Mouse (Mus musculus) testis, postnatal 10 days (tissue): ENCODE measurements at regions not wholly inside any gene's neighbourhood (a gene's known extent, or its start where the extent isn't known, plus 50 kb on each side); places are given as distances from the start of the nearest gene placed in this dataset.

Source experiments
- DNase-seq: peaks from one replicate; pipeline ENCODE4 v3.0.0; 2021; ENCODE audit warnings: low spot score

DNA sequence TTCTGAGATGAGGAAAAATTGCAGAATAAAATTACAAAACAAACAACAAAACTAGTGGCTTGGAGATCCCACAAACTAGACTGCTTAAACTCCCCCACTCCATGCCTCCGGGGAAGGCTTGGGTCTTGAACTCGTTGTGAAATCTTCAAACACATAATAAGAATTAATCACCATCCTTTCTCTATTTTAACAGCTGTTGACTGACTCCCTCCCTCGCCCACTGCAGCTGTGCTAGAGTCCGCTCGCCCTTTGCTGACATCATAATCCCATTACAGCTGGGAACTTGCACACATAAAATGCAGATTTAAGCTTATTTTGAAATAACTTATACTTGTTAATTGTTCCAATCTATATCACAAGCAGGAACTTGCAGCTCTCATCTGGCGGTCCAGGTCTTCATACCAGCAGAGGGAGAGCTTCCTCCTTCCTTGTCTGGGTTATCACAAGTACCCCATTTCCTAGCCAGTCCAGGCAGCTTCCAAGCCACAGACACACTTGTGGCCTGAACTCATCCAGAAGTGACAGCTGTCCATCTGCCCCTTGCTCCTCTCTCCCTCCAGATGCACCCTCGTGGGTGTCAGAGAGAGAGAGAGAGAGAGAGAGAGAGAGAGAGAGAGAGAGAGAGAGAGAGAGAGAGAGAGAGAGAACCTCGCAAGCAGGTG, 332.9 kb upstream of the Mki67 start:
- DNase-seq = no peak

DNA sequence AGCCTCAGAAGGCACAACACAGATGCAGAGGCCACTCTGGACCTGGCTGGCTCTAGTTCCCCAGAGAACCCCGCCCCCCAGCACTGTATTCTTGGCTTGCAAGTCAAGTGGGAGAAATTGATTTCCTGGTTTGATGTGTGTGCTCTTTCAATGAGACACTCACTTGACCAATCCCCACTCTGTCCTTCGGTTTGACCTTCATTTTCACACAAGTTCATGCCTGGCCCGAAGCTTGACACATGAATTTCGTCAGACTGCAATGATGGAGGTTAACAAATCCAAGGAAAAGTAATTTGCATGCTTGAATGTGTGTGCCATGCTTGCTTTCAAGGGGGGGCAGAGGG, 333.4 kb upstream of the Mki67 start:
- no peak for DNase-seq

DNA sequence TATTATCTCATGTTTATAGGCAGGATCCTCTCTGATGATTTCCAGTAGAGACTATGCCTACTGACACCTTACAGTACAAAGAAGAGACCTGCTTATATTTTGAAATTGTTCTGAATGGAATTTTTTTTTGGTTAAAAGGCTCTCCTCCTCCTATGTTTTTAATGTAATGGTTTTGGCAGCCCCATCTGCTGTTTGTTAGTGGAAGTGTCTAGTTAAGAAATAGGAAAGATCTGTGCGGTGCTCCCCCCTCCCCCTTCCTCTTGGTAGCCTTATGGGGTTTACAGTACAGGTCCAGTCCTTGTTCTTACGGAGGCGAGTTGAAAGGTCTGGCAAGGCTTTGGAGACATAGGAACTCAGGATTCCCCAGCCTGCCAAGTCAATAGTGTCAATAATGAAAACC, 334.0 kb upstream of the Mki67 start:
- no peak for DNase-seq

DNA sequence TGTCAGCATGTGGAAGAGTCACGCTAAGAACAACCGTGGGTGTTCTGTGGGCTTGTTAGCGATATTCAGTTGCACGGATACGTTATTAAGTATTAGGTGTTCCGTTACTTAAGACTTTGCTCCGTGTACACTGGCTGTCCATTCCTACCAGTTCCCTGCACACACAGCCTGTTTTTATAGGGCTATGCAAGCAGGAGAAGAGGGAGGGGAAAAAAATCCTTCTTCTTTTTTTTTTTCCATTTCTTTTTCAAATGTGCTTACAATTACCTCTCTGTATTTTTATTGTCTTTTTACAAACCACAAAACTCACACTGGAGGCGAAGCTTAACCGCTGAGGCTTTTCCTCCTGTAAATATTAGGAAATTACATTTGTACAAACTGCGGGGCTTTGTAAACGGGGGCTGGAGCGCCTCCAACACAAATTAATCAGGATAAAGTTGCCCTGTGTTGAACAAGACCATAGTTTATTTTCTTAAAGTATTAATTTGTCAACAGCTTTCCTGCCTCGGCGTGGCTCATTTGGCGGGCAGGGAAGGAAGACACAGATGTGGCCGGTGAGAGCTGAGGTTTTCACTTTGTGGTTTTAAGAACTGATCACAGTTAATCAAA, 340.8 kb upstream of the Mki67 start:
- DNase-seq = no peak

DNA sequence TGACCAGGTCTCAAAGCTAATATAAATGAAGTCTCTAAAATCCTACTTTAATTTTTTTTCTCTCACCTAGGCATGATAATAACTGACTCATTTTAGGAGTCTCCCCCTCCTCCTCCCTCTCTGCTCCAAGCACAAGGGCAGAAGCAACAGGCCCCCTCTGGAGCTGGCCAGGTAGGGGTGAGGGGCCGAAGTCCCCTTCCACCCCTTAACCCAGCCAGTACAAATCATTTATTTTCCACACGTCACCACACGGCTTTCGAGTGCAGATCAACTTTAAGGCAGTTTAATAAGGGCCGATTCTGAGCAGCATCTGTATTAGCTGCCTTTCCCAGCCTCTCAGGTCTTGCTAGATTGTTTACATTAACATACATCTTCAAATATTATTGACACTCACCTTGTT, 342.2 kb upstream of the Mki67 start:
- no peak for DNase-seq

DNA sequence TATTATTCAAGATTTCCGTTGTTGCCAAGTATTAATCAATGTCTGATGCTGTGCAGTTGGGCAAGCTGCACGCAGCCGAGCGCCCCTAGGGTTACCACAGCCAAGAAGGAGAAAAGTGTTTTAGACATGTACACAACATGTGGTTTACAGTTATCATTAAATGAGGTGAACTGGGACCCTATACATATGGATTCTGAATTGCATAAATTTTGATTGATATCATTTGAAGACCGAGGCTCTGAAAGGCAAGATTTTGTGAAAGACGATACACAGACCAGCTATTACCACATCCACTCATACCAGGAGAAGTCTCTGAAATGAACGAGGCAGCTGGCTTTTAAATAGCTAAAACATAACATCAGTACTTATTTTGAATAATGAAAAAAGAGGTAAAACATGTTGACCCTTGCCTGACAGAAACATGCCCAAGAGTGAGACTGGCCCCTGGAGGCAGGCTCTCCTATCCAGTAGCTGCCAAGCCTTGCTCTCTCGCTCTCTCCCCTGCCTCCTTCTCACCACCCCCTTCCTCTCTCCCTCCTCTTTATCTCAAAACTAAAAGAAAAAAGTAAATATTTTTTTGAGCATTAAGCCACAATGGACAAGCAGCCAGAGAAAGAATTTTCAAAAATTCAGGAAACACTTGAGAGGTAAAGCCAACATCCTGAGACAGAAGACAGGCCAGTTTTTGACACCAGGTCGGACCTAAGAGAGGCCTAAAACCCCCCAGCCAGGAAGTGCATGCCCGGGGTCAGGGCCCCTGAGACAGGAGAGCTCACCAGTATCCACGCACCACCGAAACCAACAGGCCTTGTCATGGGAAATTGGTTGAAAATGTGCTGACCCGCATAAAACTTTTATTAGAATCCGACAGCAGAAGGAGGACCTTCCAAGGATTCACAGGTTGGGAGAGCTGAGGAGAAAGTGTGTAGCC, 342.9 kb upstream of the Mki67 start:
- DNase-seq = no peak

DNA sequence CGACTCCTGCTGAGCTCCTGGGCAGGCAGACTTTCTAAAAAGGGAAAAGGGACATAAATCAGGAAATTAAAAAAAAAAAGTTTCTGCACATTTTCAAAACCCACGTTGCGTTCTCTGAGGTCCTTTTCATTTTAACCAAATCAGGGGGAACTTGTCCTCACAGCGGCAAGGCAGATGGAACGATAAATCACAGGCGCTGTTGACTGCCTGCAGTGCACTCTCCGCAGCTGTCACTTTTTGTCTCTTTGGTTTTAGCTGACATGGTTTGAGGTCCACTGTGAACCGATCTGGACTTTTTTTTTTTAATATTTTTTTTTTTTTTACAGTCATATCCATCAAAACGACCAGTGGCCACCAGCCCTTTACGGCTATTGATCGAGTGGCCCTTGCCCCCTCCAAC, 343.7 kb upstream of the Mki67 start:
- DNase-seq = no peak

DNA sequence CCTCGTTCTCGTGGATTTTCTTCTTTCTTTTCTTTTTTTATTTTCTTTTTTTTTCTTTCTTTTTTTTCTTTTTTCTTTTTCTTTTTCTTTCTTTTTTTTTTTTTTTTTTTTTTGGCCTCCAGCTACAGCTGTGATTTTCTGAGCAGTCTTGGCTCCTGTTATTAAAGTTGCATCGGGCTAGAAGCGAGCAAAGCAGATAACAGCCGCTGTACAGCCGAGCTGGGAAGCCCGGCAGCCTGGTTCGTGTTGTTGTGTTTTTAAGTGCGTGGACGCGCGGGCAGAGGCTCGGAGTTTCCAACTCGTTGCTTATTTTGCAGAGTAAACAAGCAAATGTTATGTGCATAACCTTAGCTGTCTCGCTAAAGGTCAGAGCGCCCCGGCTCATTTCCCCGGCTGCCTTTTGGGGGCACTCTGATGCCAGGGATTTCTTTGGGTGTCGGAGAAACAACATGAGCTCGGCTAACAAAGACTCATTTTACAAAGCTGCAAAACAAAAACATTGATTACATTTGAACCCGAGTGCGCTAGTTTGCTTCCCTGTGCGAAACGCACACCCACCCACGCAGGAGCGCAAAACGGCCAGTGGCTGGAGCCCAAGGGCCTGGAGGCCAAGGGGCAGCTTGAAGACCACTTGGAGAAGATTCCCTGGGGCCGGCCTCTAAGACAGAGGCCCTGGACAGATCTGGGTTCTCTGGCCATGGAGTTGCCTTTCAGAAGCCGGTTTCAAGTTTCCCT, 344.3 kb upstream of the Mki67 start:
- DNase-seq = peak; percentile 61

DNA sequence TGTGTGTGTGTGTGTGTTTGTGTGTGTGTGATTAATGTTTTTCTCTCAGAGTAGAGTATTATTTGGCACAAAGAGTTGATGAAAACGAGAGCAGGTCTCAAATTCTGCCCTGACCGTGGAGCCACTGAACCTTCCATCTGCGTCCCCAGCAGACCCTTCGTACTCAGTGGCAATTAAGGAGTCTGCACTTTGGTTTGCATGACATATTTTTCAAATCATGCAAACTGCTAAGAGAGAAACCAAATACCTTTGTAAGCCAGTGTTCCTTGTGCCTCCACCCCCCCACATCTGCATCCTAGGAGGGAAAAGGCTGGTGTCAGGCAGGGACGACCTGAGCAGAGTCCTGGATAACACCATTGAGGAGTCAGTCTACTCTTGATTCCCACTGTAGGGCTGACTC, 346.5 kb upstream of the Mki67 start:
- DNase-seq = no peak

DNA sequence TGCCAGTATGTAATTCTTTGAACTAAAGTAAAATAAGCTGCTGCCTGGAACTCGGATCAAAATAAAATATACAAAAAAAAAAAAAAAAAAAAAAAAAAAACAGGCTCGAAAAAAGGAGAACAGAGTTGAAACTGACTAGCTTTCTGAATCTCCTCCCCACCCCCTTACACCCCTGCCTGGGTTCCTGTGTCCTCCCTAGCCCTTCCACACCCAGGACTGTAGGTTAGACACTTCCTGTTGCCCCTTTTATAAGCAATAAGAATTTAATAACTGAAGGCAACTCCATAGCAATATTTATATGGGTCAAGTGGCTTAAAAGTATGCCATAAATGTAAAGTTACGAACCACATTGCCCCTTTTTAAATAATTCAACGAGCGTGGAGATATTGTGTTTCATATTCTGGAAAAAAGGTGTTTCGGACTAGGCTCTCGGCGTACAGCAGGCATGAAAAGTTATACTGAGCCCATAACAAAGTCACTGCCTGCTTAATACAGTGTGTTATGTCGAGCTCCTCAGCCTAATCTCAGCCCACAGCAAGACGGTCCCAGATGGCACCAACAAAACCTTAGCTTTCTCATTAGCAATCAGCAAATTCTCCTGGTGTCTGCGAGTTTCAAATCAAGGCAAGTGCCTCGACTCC, 349.0 kb upstream of the Mki67 start:
- no peak for DNase-seq

DNA sequence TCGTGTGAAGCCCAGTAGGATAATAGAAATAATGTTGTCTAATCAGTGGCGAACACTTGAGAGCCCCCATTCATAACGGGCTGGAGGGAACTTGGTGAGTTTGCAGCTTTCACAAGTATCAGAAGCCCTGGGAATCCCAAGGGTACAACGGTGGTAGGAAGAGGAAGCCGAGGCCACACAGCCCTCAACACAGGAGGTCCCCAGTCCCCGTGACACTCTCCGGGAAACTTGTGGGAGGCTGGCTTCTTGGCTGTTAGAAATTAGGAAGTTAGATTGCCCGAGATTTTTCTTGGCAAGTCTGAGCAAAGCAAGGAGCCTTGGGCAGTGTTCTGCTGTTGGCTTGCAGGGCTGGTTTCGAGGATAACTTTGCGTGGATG, 349.5 kb upstream of the Mki67 start:
- no peak for DNase-seq

DNA sequence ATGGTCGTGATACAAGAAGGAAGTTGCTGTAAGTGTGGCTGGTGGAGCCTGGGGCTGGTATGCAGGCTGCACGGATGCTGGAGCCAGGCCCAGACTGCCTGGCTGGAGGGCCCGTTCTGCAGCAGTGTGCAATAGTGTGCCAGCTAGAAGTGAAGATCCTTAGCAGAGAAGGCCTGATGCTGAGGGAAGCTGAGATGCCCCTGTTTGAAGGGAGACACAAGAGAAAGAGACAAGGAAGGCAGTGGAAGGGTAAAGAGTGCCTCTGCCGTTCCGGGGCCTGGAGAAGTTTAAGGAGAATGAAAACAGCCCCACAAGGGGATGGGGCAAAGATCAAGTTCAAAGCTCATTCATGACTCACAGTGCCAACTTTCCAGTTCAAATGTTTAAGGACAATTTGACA, 354.7 kb upstream of the Mki67 start:
- DNase-seq = no peak

DNA sequence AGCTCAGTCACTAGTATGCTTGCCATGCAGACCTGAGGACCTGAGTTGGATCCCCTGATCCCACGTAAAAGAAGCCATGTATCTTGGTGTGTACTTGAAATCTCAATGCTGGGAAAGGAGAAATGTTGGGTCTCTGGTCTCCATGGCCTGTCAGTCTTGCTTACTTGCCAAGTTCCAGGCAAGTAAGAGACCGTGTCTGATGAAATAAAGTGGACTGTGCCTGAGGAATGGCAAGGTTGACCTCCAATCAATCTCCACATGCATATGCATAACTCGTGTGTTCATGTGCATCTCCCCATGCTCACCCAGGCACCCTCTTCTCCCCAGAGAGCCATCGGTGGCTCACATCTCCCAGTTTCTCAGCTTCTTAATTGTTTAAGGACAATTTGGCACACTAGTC, 355.2 kb upstream of the Mki67 start:
- DNase-seq = no peak

DNA sequence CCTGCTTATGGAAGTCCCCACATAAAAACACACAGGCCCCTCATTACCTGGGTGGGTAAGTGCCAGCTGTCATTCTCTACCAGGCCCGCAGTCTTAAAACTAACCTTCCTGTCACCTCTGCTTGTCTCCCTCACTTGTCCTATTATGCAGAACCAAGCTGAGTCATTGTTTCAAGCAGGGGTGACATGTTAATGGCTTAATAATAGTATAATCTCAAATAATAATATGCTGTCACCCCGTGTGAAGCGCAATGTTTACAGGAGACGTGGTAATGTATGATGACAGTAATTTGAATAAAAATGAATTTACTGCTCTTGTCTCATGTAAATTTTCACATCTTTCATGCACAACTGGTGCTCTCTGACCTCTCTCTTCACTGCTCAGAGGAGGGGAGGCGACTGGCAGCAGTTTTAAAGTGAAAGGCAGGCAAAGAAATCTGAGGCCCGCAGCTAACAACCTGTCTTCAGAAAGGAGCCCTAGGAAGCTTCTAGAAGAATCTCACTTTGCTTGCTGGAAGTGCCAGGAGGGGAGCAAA, 357.2 kb upstream of the Mki67 start:
- DNase-seq = no peak

DNA sequence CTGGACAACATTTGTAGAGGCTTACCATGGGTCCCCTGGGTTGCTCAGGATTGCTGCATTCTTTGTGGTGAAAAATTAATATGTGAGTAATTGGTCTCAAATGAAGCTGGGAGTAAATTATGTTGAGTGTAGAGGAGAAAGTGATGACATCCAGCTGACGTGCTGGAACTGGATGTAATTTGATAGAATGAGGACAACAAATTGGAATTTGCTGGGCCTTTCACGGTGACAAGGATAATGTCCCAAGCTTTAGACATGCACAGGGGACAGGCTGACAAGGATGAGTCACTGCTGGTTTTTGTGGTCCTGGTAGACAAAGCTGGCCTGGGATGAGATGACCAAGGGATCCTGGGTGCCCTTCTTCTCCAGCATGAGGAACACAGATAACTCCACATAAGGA, 357.9 kb upstream of the Mki67 start:
- DNase-seq = no peak

DNA sequence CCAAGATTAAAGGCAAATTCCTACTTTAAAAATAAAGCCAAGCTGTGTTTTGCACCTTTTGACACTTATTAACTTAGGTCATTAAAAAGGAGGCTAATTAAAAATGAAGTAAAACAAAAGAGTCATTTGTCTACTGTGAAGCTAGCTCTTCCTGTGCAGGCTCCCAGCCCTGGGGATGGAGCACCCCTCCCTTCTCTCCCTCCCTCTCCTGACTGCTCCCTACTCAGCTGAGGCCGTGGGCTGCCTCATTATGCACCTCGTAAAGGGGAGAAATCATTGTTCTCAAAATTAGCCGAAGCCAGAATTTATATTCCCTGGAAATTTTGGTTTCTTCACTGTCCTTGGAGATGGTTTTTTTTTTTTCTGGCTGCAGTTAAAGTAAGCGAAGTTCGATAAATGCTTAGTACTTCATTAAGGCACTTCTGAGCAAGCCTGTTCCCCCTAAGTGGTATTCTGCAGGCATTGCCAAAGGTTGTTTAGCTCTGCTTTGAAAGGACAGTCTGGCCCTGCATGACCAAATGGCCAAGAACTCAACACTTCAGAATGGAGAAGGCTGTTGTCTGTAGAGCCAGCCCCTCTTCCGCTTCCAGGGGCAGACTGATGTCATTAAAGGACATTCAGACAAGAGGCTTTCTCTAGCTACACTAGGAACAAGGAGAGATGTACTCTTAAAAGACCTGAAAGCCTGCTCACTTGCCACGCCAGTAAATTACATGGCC, 365.5 kb upstream of the Mki67 start:
- DNase-seq = no peak

DNA sequence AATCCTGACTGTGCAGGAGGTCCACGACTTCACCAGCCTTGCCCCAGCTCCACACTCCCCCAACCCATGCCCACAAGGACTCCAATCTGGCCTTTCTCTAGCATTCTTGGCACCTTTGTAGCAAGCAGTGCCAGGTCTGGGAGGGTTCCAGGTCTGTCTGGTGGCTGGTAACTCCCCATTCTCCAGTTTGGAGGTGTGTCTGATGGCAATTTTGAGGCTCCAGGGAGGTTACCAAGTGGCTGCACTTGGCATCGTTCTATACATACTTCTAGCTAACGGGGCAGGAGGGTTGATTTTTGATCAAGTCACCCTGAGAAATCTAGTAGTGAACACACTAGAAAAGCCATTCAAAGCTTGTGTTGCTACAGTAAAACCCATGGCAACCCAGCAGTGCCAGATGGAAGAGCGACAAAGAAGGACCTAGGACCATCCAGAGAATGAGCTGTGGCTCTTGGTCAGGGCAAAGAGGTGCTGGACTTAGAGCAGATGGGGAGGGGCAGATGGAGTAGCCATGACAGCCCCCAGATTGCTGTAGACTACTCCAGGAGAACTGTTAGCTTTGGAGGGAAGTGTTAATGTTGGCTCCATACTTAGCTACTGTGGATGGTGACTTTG, 366.2 kb upstream of the Mki67 start:
- DNase-seq = no peak

DNA sequence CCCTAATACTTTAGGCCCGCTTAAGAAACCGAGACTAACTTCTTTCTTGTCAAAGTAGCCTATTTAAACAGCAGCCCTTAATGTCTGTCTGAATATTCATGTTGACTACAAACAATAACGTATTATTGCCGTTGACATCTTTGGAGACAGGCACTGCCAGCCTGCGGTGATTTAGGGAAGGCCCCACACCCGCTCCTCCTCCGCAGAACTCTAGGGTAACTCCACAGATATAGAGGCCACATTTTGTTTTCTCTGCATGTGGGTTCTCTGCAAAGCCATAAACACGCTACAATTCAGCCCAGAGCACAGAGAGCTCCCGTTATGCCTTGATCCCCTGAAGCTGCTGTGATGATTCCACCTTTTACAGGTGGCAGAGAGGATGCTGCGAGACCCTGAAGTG, 366.8 kb upstream of the Mki67 start:
- DNase-seq = no peak

DNA sequence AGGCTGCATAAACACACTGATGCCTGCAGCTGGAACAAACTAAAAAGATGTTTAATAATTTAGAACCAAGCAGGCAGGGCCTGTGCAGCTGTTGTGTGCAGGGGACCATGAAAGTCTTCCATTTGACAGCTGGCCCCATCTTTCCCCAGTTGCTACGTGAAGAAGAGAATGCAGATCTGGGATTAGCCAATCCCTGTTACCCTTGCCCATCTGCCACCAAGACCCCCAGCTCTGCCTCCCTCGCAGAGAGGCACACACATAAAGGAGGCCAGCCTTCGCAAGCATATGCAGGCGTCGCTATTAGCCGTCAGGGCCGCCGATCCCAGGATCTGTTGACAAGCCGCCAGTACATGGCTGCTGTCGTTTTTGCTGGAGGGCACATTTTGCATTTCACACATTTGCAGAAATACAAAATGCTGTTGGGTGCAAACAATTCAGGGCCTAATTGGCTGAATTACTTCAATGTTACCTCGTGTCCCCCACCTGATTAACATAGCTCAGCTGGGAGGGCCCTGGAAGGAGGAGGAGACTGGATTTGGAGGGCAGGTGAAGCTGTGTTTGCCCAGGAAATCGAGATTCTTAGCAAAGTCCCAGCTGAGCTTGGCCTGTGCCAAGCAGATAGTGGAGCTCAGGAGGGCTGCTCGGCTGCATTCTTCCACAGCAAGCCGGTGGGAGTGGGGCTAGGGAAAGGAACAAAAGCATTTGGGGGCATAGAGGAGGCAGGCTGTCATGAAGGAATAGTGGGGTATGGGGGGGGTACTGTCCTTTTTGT, 367.6 kb upstream of the Mki67 start:
- no peak for DNase-seq

DNA sequence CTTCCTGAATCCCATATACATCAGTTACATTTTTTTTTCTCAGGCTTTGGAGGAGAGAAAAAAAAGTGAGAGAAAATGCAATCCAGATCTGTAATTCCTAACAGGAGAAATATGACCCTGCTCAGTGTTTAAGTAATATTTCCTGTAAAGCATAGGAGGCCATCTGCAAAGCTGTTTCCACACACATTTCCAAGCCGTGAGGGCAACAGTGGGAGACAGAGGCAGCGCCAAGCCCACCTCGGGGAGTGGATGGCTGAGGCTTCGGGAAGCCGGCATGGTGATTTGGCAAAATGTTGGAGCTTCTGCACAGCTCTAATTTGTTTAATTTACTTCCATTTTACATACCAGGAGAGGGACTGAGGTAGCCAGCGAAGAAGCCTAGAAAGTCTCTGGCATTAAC, 372.6 kb upstream of the Mki67 start:
- no peak for DNase-seq
